Mouse (Mus musculus) lung, embryonic 14.5 days (tissue): ENCODE measurements around the gene Zbtb20. TPM values are rescaled to one million over a fixed set of nuclear protein-coding genes. Genes with fewer than 3 reads are reported as not detected.

ENCODE experiments used
- ATAC-seq: fragments of 200-750 bp; cut with Nextera tagmentation; 2 replicates; pipeline ENCODE4 v1.8.0; 2017; ENCODE audit warnings: mild to moderate bottlenecking, moderate TSS enrichment, moderate library complexity; ENCODE audit not compliant: insufficient read depth
- DNase-seq: peaks from one replicate; pipeline ENCODE4 v3.0.0-alpha.2; 2015
- H3K27ac ChIP-seq: fragments of 300-500 bp; sonication (generic); 2 replicates; pipeline ENCODE4 v1.5.1; 2014; ENCODE audit warnings: low read depth, mild to moderate bottlenecking, moderate library complexity
- H3K27me3 ChIP-seq: fragments of 300-500 bp; sonication (generic); 2 replicates; pipeline ENCODE4 v1.6.1; 2014; ENCODE audit warnings: low read length, control low read depth; ENCODE audit not compliant: insufficient read depth
- H3K36me3 ChIP-seq: fragments of 300-500 bp; sonication (generic); 2 replicates; pipeline ENCODE4 v1.6.1; 2014; ENCODE audit warnings: control low read depth; ENCODE audit not compliant: insufficient read depth
- H3K4me1 ChIP-seq: fragments of 300-500 bp; sonication (generic); 2 replicates; pipeline ENCODE4 v1.6.1; 2014; ENCODE audit warnings: antibody characterized with exemption, control low read depth; ENCODE audit not compliant: insufficient read depth
- H3K4me2 ChIP-seq: fragments of 300-500 bp; sonication (generic); 2 replicates; pipeline ENCODE4 v1.6.1; 2014; ENCODE audit warnings: mild to moderate bottlenecking
- H3K4me3 ChIP-seq: fragments of 300-500 bp; sonication (generic); 2 replicates; pipeline ENCODE4 v1.5.1; 2014; ENCODE audit warnings: low read depth, low read length
- H3K9ac ChIP-seq: fragments of 300-500 bp; sonication (generic); 2 replicates; pipeline ENCODE4 v1.6.1; 2014
- H3K9me3 ChIP-seq: fragments of 300-500 bp; sonication (generic); 2 replicates; pipeline ENCODE4 v1.6.1; 2016; ENCODE audit warnings: low read depth, low read length, control low read depth
- CTCF ChIP-seq: IDR thresholded peaks from 2 replicates; pipeline ENCODE4 v1.5.1; 2016; ENCODE audit warnings: antibody characterized with exemption, low read depth
- WGBS: fragments of 180-500 bp; shearing (Covaris S2); extraction: QIAGEN DNeasy Blood & Tissue Kit; methylation state at CpG from one replicate; pipeline ENCODE4 v1.1.7; 2014; 5-methylcytosine and 5-hydroxymethylcytosine counted together
- polyA plus RNA-seq: library from polyadenylated mRNA; unstranded; fragments of >200 nt; fragmentation: Nextera tagmentation; extraction: Ambion mirVana; gene quantifications from 2 replicates; pipeline ENCODE4 v1.2.1, GENCODE M21; 2014

Gene Zbtb20
- polyA plus RNA-seq, 1 experiment from 2014 or later = 17.6 TPM

- no peaks in the 10 kb centered on the region for H3K4me1 ChIP-seq
- no peak overlapping the region for H3K4me3 ChIP-seq
- no peak for TF ChIP-seq CTCF
- ATAC-seq (no peak), DNase-seq (peak; percentile 7)
- 52% methylated on average over 6 of the region's 6 CpGs for WGBS
- H3K9ac ChIP-seq = no peak overlapping the region
- no peaks in the 10 kb centered on the region for H3K27me3 ChIP-seq
- no peak overlapping the region for H3K4me2 ChIP-seq
- no peaks in the 10 kb centered on the region for H3K36me3 ChIP-seq
- H3K9me3 ChIP-seq = no peaks in the 10 kb centered on the region
- no peak overlapping the region for H3K27ac ChIP-seq
These were observed 254.9 kb downstream of the Zbtb20 start for GRCm38 (mm10) chr16:43130583-43130982.

DNA sequence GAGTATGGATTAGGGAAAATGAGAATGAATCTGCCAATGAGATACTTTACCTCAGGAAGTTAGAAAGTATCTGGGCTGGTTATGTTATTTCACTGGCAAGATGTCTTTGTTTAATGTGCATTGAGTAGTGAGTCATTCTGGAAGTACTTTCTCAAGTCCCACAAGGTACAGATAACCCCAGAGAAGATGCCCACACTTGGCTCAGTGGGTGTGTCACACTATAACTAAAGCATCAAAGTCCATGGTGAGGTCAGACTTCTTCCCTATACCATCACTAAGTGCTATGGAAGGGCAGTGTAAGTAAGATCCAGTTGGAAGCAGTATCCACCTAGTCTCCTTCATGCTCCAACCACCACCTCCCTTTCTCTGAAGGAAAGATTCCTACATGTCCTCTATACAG lies 255.4 kb downstream of the Zbtb20 start:
- no peak for DNase-seq
- Histone ChIP-seq H3K27ac (no peak overlapping the region), H3K9ac (no peak overlapping the region)

DNA sequence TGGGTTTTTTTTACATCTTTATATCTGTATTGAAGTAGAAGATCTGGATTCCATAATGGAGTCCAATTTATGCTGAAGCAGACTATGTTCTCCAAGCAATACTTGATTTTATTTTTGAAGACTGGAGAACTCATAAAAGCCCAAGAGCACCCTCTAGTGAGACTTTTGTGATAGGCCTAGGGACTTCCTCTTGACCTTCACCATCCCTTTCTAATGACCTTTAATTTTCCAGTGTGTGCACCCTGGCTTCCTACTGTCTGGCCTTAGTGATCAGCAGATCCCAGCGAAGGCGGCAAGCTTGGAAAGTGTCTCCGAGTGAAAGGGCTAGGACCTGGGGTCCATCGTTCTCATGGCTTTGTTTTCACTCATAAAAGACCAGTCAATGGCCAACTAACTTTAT lies 292.8 kb downstream of the Zbtb20 start:
- no peaks in the 10 kb centered on the region for H3K36me3 ChIP-seq
- 80% methylated on average over 4 of the region's 4 CpGs for WGBS
- H3K4me2 ChIP-seq = no peak overlapping the region
- no peaks in the 10 kb centered on the region for H3K9me3 ChIP-seq
- no peak overlapping the region for H3K4me3 ChIP-seq
- no peak overlapping the region for H3K27ac ChIP-seq
- H3K9ac ChIP-seq = no peak overlapping the region
- no peaks in the 10 kb centered on the region for H3K27me3 ChIP-seq
- no peaks in the 10 kb centered on the region for H3K4me1 ChIP-seq
- TF ChIP-seq CTCF = peak; percentile 28
- DNase-seq (peak; percentile 50), ATAC-seq (no peak)

More for the DNA sequence above, 255.4 kb downstream of the Zbtb20 start:
- no peak overlapping the region for H3K4me2 ChIP-seq
- ATAC-seq = no peak
- H3K27me3 ChIP-seq = no peaks in the 10 kb centered on the region
- no peaks in the 10 kb centered on the region for H3K9me3 ChIP-seq
- H3K4me3 ChIP-seq = no peak overlapping the region
- no peak for TF ChIP-seq CTCF
- H3K36me3 ChIP-seq = no peaks in the 10 kb centered on the region
- no peaks in the 10 kb centered on the region for H3K4me1 ChIP-seq

DNA sequence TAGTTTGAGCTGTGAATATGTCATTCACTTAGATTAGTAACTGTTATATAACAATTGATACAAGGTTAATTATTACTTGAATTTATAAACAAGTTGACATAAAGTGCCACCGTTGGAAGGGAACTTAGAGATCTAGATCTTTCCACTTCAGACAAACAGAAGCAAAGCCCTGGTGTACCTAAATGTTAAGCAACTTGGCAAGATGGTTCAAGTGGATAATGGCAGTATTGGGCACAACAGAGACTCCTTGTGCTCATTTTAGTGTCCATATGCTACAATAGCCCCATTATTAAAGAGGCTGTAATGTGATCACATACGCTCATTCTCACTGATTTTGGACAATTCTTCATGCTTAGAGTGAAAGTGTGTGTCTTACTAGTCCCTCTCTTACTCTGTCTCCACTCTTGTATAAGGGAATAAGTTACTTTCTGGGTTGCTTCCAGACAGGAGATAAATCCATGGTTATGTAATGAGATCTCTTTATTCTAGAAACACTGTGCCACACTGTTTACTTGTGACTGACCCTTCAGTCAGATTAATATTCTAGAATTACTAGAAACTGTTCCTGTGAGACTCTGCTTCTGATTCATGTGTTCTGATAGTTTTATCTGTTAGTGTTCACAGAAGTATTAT lies 293.7 kb downstream of the Zbtb20 start:
- no peaks in the 10 kb centered on the region for H3K36me3 ChIP-seq
- H3K27ac ChIP-seq = no peak overlapping the region
- 76% methylated on average over 2 of the region's 2 CpGs for WGBS
- H3K27me3 ChIP-seq = no peaks in the 10 kb centered on the region
- H3K9ac ChIP-seq = no peak overlapping the region
- no peak overlapping the region for H3K4me3 ChIP-seq
- ATAC-seq = no peak
- no peak for DNase-seq
- H3K4me1 ChIP-seq = no peaks in the 10 kb centered on the region
- H3K4me2 ChIP-seq = no peak overlapping the region
- no peak for TF ChIP-seq CTCF
- H3K9me3 ChIP-seq = no peaks in the 10 kb centered on the region

- H3K27ac ChIP-seq = no peak overlapping the region
- DNase-seq = peak; percentile 7
- 54% methylated on average over 2 of the region's 2 CpGs for WGBS
- no peak for TF ChIP-seq CTCF
- no peak overlapping the region for H3K4me2 ChIP-seq
- H3K36me3 ChIP-seq = no peaks in the 10 kb centered on the region
- H3K27me3 ChIP-seq = no peaks in the 10 kb centered on the region
- no peaks in the 10 kb centered on the region for H3K9me3 ChIP-seq
- H3K4me1 ChIP-seq = no peaks in the 10 kb centered on the region
- H3K4me3 ChIP-seq = no peak overlapping the region
- no peak for ATAC-seq
- H3K9ac ChIP-seq = no peak overlapping the region
These were observed 296.5 kb downstream of the Zbtb20 start for GRCm38 (mm10) chr16:43172139-43172538.

DNA sequence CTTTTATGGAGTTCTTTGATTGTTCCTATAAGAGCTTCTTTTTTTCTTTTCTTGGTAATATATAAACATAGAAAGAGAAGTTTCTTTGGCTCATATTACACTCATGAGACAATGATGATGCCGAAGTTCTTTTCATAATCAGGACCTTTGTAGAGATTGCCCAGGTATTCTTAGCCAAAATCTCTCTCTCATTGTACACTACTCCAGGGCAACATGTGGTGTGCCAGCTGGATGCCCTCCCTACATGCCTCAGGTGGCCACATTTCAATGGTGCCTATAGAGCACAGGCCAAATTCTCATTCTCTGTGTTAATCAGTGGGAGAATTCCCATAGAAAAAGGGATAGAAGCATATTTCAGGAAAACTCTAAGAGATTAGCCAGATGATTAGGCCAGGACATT lies 297.2 kb downstream of the Zbtb20 start:
- H3K27ac ChIP-seq = no peak overlapping the region
- no peaks in the 10 kb centered on the region for H3K9me3 ChIP-seq
- no peaks in the 10 kb centered on the region for H3K36me3 ChIP-seq
- no peak overlapping the region for H3K4me3 ChIP-seq
- no peak for TF ChIP-seq CTCF
- ATAC-seq (no peak), DNase-seq (no peak)
- H3K4me2 ChIP-seq = no peak overlapping the region
- H3K9ac ChIP-seq = no peak overlapping the region
- no peaks in the 10 kb centered on the region for H3K27me3 ChIP-seq
- WGBS = 61% methylated on average over 1 of the region's 1 CpGs
- H3K4me1 ChIP-seq = no peaks in the 10 kb centered on the region

DNA sequence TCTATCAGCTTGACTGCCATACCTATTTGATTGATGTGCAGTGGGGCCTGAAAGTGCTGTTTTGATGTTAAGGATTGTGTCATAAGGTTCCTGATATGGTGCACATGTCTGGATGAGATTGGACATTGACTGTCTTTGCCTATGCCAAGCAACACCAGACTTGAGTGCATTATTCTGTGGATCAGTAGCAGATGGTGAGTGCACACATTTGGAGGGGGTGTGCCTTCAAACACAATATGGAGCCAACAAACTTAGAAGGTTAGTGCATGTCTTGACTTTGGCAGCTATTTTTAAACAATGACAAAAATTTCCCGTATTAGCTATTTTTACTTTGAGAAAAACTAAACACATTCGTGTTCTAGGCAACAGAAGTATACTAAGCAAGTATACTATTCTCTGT lies 299.1 kb downstream of the Zbtb20 start:
- no peaks in the 10 kb centered on the region for H3K27me3 ChIP-seq
- no peak overlapping the region for H3K9ac ChIP-seq
- no peaks in the 10 kb centered on the region for H3K9me3 ChIP-seq
- H3K4me3 ChIP-seq = no peak overlapping the region
- 62% methylated on average over 2 of the region's 2 CpGs for WGBS
- TF ChIP-seq CTCF = no peak
- H3K36me3 ChIP-seq = no peaks in the 10 kb centered on the region
- no peaks in the 10 kb centered on the region for H3K4me1 ChIP-seq
- DNase-seq (no peak), ATAC-seq (no peak)
- no peak overlapping the region for H3K4me2 ChIP-seq
- no peak overlapping the region for H3K27ac ChIP-seq

DNA sequence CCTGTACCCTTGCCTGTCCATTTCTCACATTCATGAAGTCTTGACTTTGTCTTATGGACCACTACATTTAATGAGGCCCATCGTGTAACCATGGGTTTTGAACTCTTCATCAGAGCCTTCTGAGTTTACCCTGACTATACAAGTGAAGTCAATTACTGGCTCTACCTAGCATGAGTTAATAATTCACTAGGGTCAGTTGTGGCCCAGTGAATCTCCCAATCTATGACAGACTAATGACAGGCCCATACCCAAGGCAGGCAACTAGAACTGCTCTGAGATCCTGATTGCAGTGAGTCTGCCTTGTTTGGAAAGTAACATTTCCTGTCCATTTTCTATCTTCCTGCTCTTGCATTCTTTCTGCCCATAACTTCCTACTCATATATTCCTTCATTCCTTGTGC lies 305.4 kb downstream of the Zbtb20 start:
- H3K4me1 ChIP-seq = no peaks in the 10 kb centered on the region
- DNase-seq = no peak
- H3K36me3 ChIP-seq = no peaks in the 10 kb centered on the region
- H3K4me3 ChIP-seq = no peak overlapping the region
- TF ChIP-seq CTCF = no peak
- no peak overlapping the region for H3K9ac ChIP-seq
- WGBS = 81% methylated on average over 1 of the region's 1 CpGs
- H3K4me2 ChIP-seq = no peak overlapping the region
- no peak for ATAC-seq
- H3K27me3 ChIP-seq = no peaks in the 10 kb centered on the region
- H3K27ac ChIP-seq = no peak overlapping the region
- no peaks in the 10 kb centered on the region for H3K9me3 ChIP-seq
